Mouse (Mus musculus): Measurements from ENCODE around the gene Cd7. TPM values are rescaled to one million over a fixed set of nuclear protein-coding genes. Genes with fewer than 3 reads are reported as not detected.
"Not testable (repeated sequence)": the region's sequence is repeated elsewhere in the genome, so short reads cannot be mapped to it uniquely, and the experiment has no call there.

Gene Cd7
- polyA plus RNA-seq, 1 experiment, result not detected

GRCm38 (mm10) chr11:121047826-121048399 is 8.7 kb upstream of the Cd7 start:
- Histone ChIP-seq H3K79me3 (ENCODE audit: low read depth) (no peaks in the 10 kb centered on the region), H3K27me3 (ENCODE audit: control insufficient read depth, insufficient read depth, insufficient read length) (no peaks in the 10 kb centered on the region), H3K79me2 (ENCODE audit: control insufficient read depth, insufficient read depth) (no peaks in the 10 kb centered on the region), H3ac (ENCODE audit: control insufficient read depth, insufficient read length, low read depth) (no peak overlapping the region), H3K36me3 (ENCODE audit: control insufficient read depth, insufficient read depth) (no peaks in the 10 kb centered on the region), H3K4me3 (ENCODE audit: insufficient read depth, poor library complexity, severe bottlenecking) (no peak overlapping the region)
- no peak for TF ChIP-seq MAX (IDR thresholded peaks at IDR 0.05)
- TF ChIP-seq FOSL1 (IDR thresholded peaks at IDR 0.05; ENCODE audit: insufficient read depth, low read length, poor library complexity, severe bottlenecking), result no peak
- no peak for TF ChIP-seq MYOD1 (IDR thresholded peaks at IDR 0.05; ENCODE audit: control insufficient read depth, insufficient read length, low read depth)
- TF ChIP-seq CEBPB (IDR thresholded peaks at IDR 0.05; ENCODE audit: low read depth), result no peak
- no peak for TF ChIP-seq CTCF (IDR thresholded peaks at IDR 0.05; ENCODE audit: control insufficient read depth, insufficient read depth, insufficient read length)
- TF ChIP-seq USF1 (IDR thresholded peaks at IDR 0.05; ENCODE audit: low read depth), result no peak
- no peak for TF ChIP-seq MYOG (IDR thresholded peaks at IDR 0.05; ENCODE audit: control insufficient read depth, extremely low read depth, insufficient read length)

- TF ChIP-seq MYOD1 (IDR thresholded peaks at IDR 0.05; ENCODE audit: control insufficient read depth, insufficient read length, low read depth) (no peak), MYOG (IDR thresholded peaks at IDR 0.05; ENCODE audit: control insufficient read depth, extremely low read depth, insufficient read length) (no peak), CTCF (IDR thresholded peaks at IDR 0.05; ENCODE audit: control insufficient read depth, insufficient read depth, insufficient read length) (no peak), CEBPB (IDR thresholded peaks at IDR 0.05; ENCODE audit: low read depth) (no peak), FOSL1 (IDR thresholded peaks at IDR 0.05; ENCODE audit: insufficient read depth, low read length, poor library complexity, severe bottlenecking) (no peak), USF1 (IDR thresholded peaks at IDR 0.05; ENCODE audit: low read depth) (no peak), MAX (IDR thresholded peaks at IDR 0.05) (no peak)
- Histone ChIP-seq H3K4me3 (ENCODE audit: insufficient read depth, poor library complexity, severe bottlenecking) (no peak overlapping the region), H3K79me3 (ENCODE audit: low read depth) (no peaks in the 10 kb centered on the region), H3K36me3 (ENCODE audit: control insufficient read depth, insufficient read depth) (no peaks in the 10 kb centered on the region), H3K79me2 (ENCODE audit: control insufficient read depth, insufficient read depth) (no peaks in the 10 kb centered on the region), H3K27me3 (ENCODE audit: control insufficient read depth, insufficient read depth, insufficient read length) (no peaks in the 10 kb centered on the region), H3ac (ENCODE audit: control insufficient read depth, insufficient read length, low read depth) (no peak overlapping the region)
Measured at GRCm38 (mm10) chr11:121045286-121045685, 6.1 kb upstream of the Cd7 start.

- not testable (repeated sequence) for H3K36me3 ChIP-seq (ENCODE audit: control insufficient read depth, insufficient read depth); H3K27me3 ChIP-seq (ENCODE audit: control insufficient read depth, insufficient read depth, insufficient read length); H3K4me3 ChIP-seq (ENCODE audit: insufficient read depth, poor library complexity, severe bottlenecking); H3ac ChIP-seq (ENCODE audit: control insufficient read depth, insufficient read length, low read depth); H3K79me3 ChIP-seq (ENCODE audit: low read depth); H3K79me2 ChIP-seq (ENCODE audit: control insufficient read depth, insufficient read depth)
- TF ChIP-seq MYOD1 (IDR thresholded peaks at IDR 0.05; ENCODE audit: control insufficient read depth, insufficient read length, low read depth), result peak; percentile 24
Measured at GRCm38 (mm10) chr11:121043025-121043424, 3.8 kb upstream of the Cd7 start.

- Histone ChIP-seq H3K36me3 (ENCODE audit: control insufficient read depth, insufficient read depth) (no peaks in the 10 kb centered on the region), H3ac (ENCODE audit: control insufficient read depth, insufficient read length, low read depth) (no peak overlapping the region), H3K79me3 (ENCODE audit: low read depth) (no peaks in the 10 kb centered on the region), H3K27me3 (ENCODE audit: control insufficient read depth, insufficient read depth, insufficient read length) (peaks cover 13% of the 10 kb centered on the region), H3K79me2 (ENCODE audit: control insufficient read depth, insufficient read depth) (no peaks in the 10 kb centered on the region), H3K4me3 (ENCODE audit: insufficient read depth, poor library complexity, severe bottlenecking) (no peak overlapping the region)
- TF ChIP-seq MAX (IDR thresholded peaks at IDR 0.05), result no peak
- TF ChIP-seq FOSL1 (IDR thresholded peaks at IDR 0.05; ENCODE audit: insufficient read depth, low read length, poor library complexity, severe bottlenecking), result no peak
- TF ChIP-seq USF1 (IDR thresholded peaks at IDR 0.05; ENCODE audit: low read depth), result peak; percentile 88
Measured at GRCm38 (mm10) chr11:121042480-121042879, 3.3 kb upstream of the Cd7 start.

GRCm38 (mm10) chr11:121041636-121042035 is 2.4 kb upstream of the Cd7 start:
- Histone ChIP-seq H3ac (ENCODE audit: control insufficient read depth, insufficient read length, low read depth) (no peak overlapping the region), H3K36me3 (ENCODE audit: control insufficient read depth, insufficient read depth) (no peaks in the 10 kb centered on the region), H3K79me3 (ENCODE audit: low read depth) (no peaks in the 10 kb centered on the region), H3K79me2 (ENCODE audit: control insufficient read depth, insufficient read depth) (no peaks in the 10 kb centered on the region), H3K27me3 (ENCODE audit: control insufficient read depth, insufficient read depth, insufficient read length) (peaks cover 21% of the 10 kb centered on the region), H3K4me3 (ENCODE audit: insufficient read depth, poor library complexity, severe bottlenecking) (no peak overlapping the region)
- no peak for TF ChIP-seq MYOD1 (IDR thresholded peaks at IDR 0.05; ENCODE audit: control insufficient read depth, insufficient read length, low read depth)

GRCm38 (mm10) chr11:121041212-121041611 is 2.0 kb upstream of the Cd7 start:
- H3K27me3 ChIP-seq (ENCODE audit: control insufficient read depth, insufficient read depth, insufficient read length), result peaks cover 25% of the 10 kb centered on the region
- H3K79me3 ChIP-seq (ENCODE audit: low read depth), result no peaks in the 10 kb centered on the region

More at GRCm38 (mm10) chr11:121041212-121041611, 2.0 kb upstream of the Cd7 start:
- TF ChIP-seq MAX (IDR thresholded peaks at IDR 0.05) (no peak), CTCF (IDR thresholded peaks at IDR 0.05; ENCODE audit: control insufficient read depth, insufficient read depth, insufficient read length) (peak; percentile 61), MYOD1 (IDR thresholded peaks at IDR 0.05; ENCODE audit: control insufficient read depth, insufficient read length, low read depth) (peak; percentile 64)
- no peaks in the 10 kb centered on the region for H3K79me2 ChIP-seq (ENCODE audit: control insufficient read depth, insufficient read depth)
- no peak overlapping the region for H3ac ChIP-seq (ENCODE audit: control insufficient read depth, insufficient read length, low read depth)
- no peaks in the 10 kb centered on the region for H3K36me3 ChIP-seq (ENCODE audit: control insufficient read depth, insufficient read depth)
- no peak overlapping the region for H3K4me3 ChIP-seq (ENCODE audit: insufficient read depth, poor library complexity, severe bottlenecking)
